Mouse (Mus musculus) hindlimb bud, embryonic 11.5 days (tissue): ENCODE results near the gene Prpf31.

Source experiments
- DNase-seq: peaks from one replicate; pipeline ENCODE4 v3.0.0-alpha.2; 2012; ENCODE audit warnings: low read depth, low spot score; ENCODE audit errors: extremely low spot score

The Prpf31 gene

GRCm38 (mm10) chr7:3617242-3617995, 12.4 kb upstream of the Prpf31 start, which contains the start of gene Ndufa3:
TSS of gene Ndufa3 (plus strand) at chr7:3617373.
- peak; percentile 89 for DNase-seq

- no peak for DNase-seq
Measured at GRCm38 (mm10) chr7:3629030-3629429, 755 bp upstream of the Prpf31 start.

DNA sequence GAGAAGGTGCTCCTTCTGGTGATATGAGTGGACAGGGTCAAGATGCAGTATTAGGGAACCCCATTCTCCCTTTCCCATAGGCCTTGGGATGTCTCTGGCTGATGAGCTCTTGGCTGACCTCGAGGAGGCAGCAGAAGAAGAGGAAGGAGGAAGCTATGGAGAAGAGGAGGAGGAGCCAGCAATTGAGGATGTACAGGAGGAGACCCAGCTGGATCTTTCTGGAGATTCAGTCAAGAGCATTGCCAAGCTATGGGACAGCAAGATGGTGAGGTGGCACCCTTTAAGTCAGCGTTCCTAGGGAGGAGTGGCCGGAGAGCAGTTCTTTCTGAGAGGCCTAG, 662 bp downstream of the Prpf31 start:
- DNase-seq: no peak

- DNase-seq: no peak
Measured at GRCm38 (mm10) chr7:3643412-3643811, 13.6 kb downstream of the Prpf31 start.

- DNase-seq: no peak
Measured at GRCm38 (mm10) chr7:3643843-3644242, 14.1 kb downstream of the Prpf31 start.

- DNase-seq: no peak
Measured at GRCm38 (mm10) chr7:3644348-3644671, 14.5 kb downstream of the Prpf31 start.

GRCm38 (mm10) chr7:3644672-3645487, 15.1 kb downstream of the Prpf31 start, which contains the start of gene Cnot3:
TSS of gene Cnot3 (plus strand) at chr7:3645268.
- peak; percentile 93 for DNase-seq

DNA sequence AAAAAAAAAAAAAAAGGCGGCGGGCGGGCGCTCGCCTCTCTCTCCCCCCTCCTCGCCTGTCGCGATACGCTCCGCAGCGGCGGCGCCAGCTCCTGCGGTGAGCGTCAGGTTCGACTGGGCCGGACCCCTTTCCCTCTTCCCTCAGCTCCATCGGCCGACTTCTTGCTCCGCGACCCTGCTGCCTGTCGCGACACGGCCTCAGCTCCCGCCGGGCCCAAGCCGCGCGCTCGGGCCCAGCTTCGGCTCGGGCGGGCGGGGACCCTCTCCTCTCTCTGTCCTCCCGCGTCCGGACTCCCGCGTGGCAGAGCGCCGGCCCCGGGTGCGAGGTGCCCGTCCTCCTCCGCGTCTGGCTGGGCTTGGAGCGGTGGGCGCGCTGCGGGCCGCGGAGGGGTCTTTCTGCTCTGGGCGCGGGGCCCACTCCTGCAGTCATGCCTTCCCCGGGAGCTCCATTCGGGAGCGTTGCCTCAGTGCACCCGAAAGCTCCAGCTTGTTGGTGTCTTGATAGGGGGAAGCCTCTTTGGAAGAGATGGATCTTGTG, 15.8 kb downstream of the Prpf31 start:
- no peak for DNase-seq

- no peak for DNase-seq
Measured at GRCm38 (mm10) chr7:3646188-3646587, 16.4 kb downstream of the Prpf31 start.

DNA sequence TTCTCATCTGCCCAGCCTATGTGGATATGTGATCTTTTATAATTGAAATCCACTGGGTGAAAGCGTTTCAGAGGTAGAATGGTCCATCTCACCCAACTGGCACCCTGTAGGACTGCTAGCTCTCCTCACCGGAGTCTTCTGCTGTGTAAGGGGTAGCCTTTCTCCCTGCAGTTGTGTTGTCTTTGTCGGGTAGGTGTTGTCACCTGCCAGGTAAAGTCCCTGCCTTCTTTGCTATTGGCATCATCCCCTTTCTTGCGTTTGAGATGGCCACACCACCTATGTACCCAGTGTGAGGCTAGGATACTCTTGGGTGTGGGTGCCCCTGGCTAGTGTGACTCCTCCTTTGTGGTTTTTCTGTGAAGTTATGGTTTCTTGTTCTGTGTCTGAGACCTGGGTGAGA, 16.9 kb downstream of the Prpf31 start:
- DNase-seq: no peak

DNA sequence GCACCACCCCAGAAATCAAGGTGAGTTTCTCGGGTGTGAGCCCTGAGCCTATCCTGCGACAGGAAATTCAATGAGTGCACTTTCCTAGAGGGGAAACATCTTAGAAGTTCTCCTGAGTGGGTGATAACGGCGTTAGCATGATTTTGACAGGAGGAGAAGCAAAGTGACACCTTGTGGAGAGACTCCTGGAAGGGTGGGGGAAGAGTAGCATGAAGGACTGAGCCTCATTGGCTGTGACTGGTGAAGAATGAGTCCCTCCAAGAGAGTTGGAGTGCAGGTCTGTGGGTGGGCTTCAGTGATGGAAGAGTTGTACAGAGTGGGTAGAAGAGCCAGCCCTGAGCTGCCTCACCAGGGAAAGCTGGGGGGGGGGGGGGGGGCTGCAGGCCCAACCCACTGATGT, 27.2 kb downstream of the Prpf31 start:
- DNase-seq: no peak

DNA sequence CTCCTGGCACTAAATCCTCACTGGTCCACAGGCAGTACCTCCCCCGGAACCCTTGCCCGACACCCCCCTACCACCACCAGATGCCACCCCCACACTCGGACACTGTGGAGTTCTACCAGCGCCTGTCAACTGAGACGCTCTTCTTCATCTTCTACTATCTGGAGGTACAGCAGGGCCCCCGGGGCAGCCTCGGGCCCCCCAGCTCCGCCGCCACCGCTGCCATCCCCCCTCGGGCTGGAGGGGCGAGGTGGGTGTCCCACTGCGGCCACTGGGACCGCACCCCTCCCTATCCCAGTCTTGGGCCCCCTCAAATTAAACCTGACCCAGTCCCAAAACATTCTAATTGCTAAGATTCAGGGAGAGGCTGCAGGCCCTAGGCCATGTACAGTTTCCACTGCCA, 28.8 kb downstream of the Prpf31 start:
- DNase-seq: no peak

GRCm38 (mm10) chr7:3664524-3665214, 34.9 kb downstream of the Prpf31 start:
- DNase-seq: no peak

DNA sequence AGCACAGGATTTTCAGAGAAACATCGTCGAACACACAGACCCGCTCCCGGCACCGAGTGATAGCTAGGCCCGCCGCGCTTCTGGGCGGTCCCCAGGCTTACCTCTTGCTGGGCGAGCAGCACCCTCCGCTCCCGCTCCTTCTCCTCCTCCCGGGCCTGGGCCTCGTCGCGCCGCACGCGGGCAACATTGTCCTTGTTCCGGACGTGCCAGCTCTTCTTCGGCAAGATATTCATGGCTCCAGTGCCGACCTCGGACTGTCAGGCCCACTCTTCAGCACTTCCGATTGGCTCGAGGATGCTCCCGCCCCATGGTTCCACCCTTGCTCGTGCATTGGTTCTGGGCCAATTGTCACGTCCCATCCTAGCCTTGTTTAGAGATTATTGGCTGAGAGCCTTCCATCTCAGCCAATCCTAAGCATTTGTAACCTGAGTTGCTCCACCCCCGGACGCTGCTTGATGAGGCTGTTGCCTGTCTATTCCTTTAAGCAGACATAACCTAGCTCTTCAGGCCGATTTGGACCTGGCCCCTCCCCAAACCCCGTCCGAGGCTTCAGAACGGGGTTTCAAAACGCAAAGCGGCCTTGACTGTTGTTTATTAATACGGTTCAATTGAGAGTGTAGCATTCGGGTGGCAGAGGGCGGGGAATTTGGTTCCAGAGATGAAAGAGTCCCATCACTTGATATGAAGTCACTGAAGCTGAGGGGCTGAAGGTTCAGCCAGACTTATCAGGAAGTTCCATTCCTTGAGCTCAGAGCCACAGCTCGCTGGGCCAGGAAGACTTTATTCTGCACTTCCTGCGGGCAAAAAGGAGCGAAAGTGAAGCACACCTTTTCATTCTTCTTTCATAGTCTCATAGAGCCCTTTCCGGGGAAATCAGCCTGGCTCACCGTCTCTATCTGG, 35.7 kb downstream of the Prpf31 start, which contains the start of gene Leng1:
TSS of gene Leng1 (minus strand) at position 626 of the 900 bp plus-strand sequence.
- DNase-seq: peak; percentile 88

- no peak for DNase-seq
Measured at GRCm38 (mm10) chr7:3666921-3667391, 37.2 kb downstream of the Prpf31 start.

- DNase-seq: peak; percentile 66
Measured at GRCm38 (mm10) chr7:3674507-3675227, 44.9 kb downstream of the Prpf31 start.

GRCm38 (mm10) chr7:3675228-3675548, 45.4 kb downstream of the Prpf31 start:
- DNase-seq: no peak

GRCm38 (mm10) chr7:3676371-3676770, 46.6 kb downstream of the Prpf31 start:
- no peak for DNase-seq

DNA sequence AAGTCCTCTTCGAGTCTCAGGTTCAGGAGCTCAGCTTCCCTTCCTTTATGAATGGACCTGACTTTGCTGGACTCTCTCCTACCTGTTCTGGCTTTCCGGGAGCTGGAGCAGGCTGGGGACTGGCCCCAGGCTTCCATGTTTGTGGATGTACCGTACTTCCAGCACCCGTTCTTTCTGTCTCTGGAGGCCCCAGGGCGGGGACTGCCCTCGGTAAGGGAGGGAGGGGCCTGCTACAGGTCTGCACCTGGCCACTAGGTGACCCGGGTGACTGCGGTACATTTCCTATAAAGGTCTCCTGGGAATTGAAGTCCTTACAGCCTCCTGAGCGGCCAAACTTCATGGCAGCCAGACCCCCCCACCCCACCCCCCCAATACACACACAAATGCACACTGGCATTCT, 47.6 kb downstream of the Prpf31 start, which contains the start of gene Tmc4:
TSS of gene Tmc4 (minus strand) at position 212 of the 400 bp plus-strand sequence.
- no peak for DNase-seq
